Mouse (Mus musculus): Measurements from ENCODE around the gene Gm45716.

Gene Gm45716

GRCm38 (mm10) chr11:90283159-90283558 lies 95.7 kb downstream of the Gm45716 start:
- DNase-seq (ENCODE audit: low spot score in 2 of 2), result no peak

GRCm38 (mm10) chr11:90283601-90284000 lies 96.1 kb downstream of the Gm45716 start:
- no peak for DNase-seq (ENCODE audit: low spot score in 2 of 2)

- DNase-seq (ENCODE audit: low spot score in 2 of 2), result no peak
These were observed 96.6 kb downstream of the Gm45716 start for GRCm38 (mm10) chr11:90284079-90284478.

- DNase-seq (ENCODE audit: low spot score in 2 of 2), result no peak
These were observed 97.1 kb downstream of the Gm45716 start for GRCm38 (mm10) chr11:90284623-90285022.

GRCm38 (mm10) chr11:90286550-90287154 lies 99.2 kb downstream of the Gm45716 start:
- no peak for DNase-seq (ENCODE audit: low spot score in 2 of 2)

GRCm38 (mm10) chr11:90291156-90291555 lies 103.7 kb downstream of the Gm45716 start:
- DNase-seq (ENCODE audit: low spot score in 2 of 2), result no peak

- no peak for DNase-seq (ENCODE audit: low spot score in 2 of 2)
These were observed 105.3 kb downstream of the Gm45716 start for GRCm38 (mm10) chr11:90292766-90293165.

- DNase-seq (ENCODE audit: low spot score in 2 of 2), result no peak
These were observed 107.1 kb downstream of the Gm45716 start for GRCm38 (mm10) chr11:90294622-90295021.

All from urinary bladder, postnatal 4 days (tissue).